Mouse (Mus musculus) macrophage (primary cell): ENCODE results near the gene Bend3. TPM values are rescaled to one million over a fixed set of nuclear protein-coding genes. Genes with fewer than 3 reads are reported as not detected.

Source experiments
- polyA plus RNA-seq: library from polyadenylated mRNA; stranded (reverse); fragments of 250-400 nt; gene quantifications from 3 replicates; pipeline ENCODE4 v1.2.4, GENCODE M21; 2018; ENCODE audit warnings: inconsistent platforms

Bend3 gene
- polyA plus RNA-seq, 1 experiment from 2014 or later = 2.3 TPM

Other genes starting within 250 kb of the Bend3 start
- gene Gm9803, start 45.3 kb downstream of the Bend3 start, polyA plus RNA-seq = 0.69 to 2.7 TPM (median 1.2 TPM) in 3 replicates
- 17.5 to 43.3 TPM (median 21.2 TPM) in 3 replicates for gene 1700021F05Rik, start 62.2 kb downstream of the Bend3 start, polyA plus RNA-seq
- 5.6 to 18.3 TPM (median 12.2 TPM) in 3 replicates for gene Cd24a, start 99.5 kb downstream of the Bend3 start, polyA plus RNA-seq